Mouse (Mus musculus): ENCODE measurements around the gene C3ar1. TPM values are rescaled to one million over a fixed set of nuclear protein-coding genes. Genes with fewer than 3 reads are reported as not detected.

Gene C3ar1
- polyA plus RNA-seq, 1 experiment from 2014 or later = 3.0 TPM

GRCm38 (mm10) chr6:122825923-122826742 lies 29.8 kb downstream of the C3ar1 start:
- ATAC-seq (ENCODE audit: extremely low read depth, insufficient number of reproducible peaks, low FRiP score, low TSS enrichment) = peak; percentile 75
- peaks cover 61% of the 10 kb centered on the region for H3K4me1 ChIP-seq

GRCm38 (mm10) chr6:122825166-122825565 lies 30.8 kb downstream of the C3ar1 start:
- H3K9ac ChIP-seq = peak overlapping the region; percentile 83; the same call in 1 of the 2 replicates

More at GRCm38 (mm10) chr6:122825923-122826742, 29.8 kb downstream of the C3ar1 start:
- peak overlapping the region; percentile 83 for H3K9ac ChIP-seq
- peak overlapping the region; percentile 93 for H3K27ac ChIP-seq (replicated peaks)
- H3K4me2 ChIP-seq = peak overlapping the region; percentile 87
- H3K9me3 ChIP-seq = no peaks in the 10 kb centered on the region
- H3K36me3 ChIP-seq = peaks cover 36% of the 10 kb centered on the region
- H3K27me3 ChIP-seq (replicated peaks) = no peaks in the 10 kb centered on the region
- peak overlapping the region; percentile 56 for H3K4me3 ChIP-seq
- WGBS = 1% methylated on average over 24 of the region's 29 CpGs

GRCm38 (mm10) chr6:122824086-122824485 lies 31.9 kb downstream of the C3ar1 start:
- no peak overlapping the region for H3K4me3 ChIP-seq
- H3K36me3 ChIP-seq = peaks cover 17% of the 10 kb centered on the region
- 53% methylated on average over 10 of the region's 10 CpGs for WGBS
- H3K4me1 ChIP-seq = peaks cover 69% of the 10 kb centered on the region
- H3K27ac ChIP-seq (replicated peaks) = peak overlapping the region; percentile 93
- H3K27me3 ChIP-seq (replicated peaks) = no peaks in the 10 kb centered on the region
- H3K4me2 ChIP-seq = peak overlapping the region; percentile 87
- H3K9me3 ChIP-seq = no peaks in the 10 kb centered on the region
- H3K9ac ChIP-seq = peak overlapping the region; percentile 47; the same call in 1 of the 2 replicates
- ATAC-seq (ENCODE audit: extremely low read depth, insufficient number of reproducible peaks, low FRiP score, low TSS enrichment) = no peak

More at GRCm38 (mm10) chr6:122825166-122825565, 30.8 kb downstream of the C3ar1 start:
- peaks cover 69% of the 10 kb centered on the region for H3K4me1 ChIP-seq
- no peaks in the 10 kb centered on the region for H3K27me3 ChIP-seq (replicated peaks)
- H3K4me3 ChIP-seq = peak overlapping the region; percentile 56; the same call in 1 of the 2 replicates
- no peaks in the 10 kb centered on the region for H3K9me3 ChIP-seq
- H3K27ac ChIP-seq (replicated peaks) = peak overlapping the region; percentile 93
- 79% methylated on average over 9 of the region's 9 CpGs for WGBS
- H3K36me3 ChIP-seq = peaks cover 28% of the 10 kb centered on the region
- ATAC-seq (ENCODE audit: extremely low read depth, insufficient number of reproducible peaks, low FRiP score, low TSS enrichment) = no peak
- peak overlapping the region; percentile 87 for H3K4me2 ChIP-seq

- H3K4me2 ChIP-seq = peak overlapping the region; percentile 84
- H3K27ac ChIP-seq (replicated peaks) = no peak overlapping the region
- 0 out of 2 replicates have a peak overlapping the region, but pooled peaks have one; percentile 98 for H3K9ac ChIP-seq
- 66% methylated on average over 9 of the region's 9 CpGs for WGBS
- H3K27me3 ChIP-seq (replicated peaks) = no peaks in the 10 kb centered on the region
- H3K36me3 ChIP-seq = peaks cover 5% of the 10 kb centered on the region; the same call in 1 of the 2 replicates
- no peak for ATAC-seq (ENCODE audit: extremely low read depth, insufficient number of reproducible peaks, low FRiP score, low TSS enrichment)
- peaks cover 58% of the 10 kb centered on the region for H3K4me1 ChIP-seq
- no peaks in the 10 kb centered on the region for H3K9me3 ChIP-seq
- peak overlapping the region; percentile 96 for H3K4me3 ChIP-seq
Observed at GRCm38 (mm10) chr6:122821822-122822221, 34.1 kb downstream of the C3ar1 start.

GRCm38 (mm10) chr6:122820799-122821650 lies 34.9 kb downstream of the C3ar1 start:
- H3K4me1 ChIP-seq = peaks cover 50% of the 10 kb centered on the region

GRCm38 (mm10) chr6:122820071-122820798 lies 35.7 kb downstream of the C3ar1 start:
- Histone ChIP-seq H3K36me3 (peaks cover 5% of the 10 kb centered on the region; the same call in 1 of the 2 replicates), H3K9ac (peak overlapping the region; percentile 98), H3K9me3 (no peaks in the 10 kb centered on the region), H3K4me1 (peaks cover 42% of the 10 kb centered on the region), H3K27ac (replicated peaks) (peak overlapping the region; percentile 73), H3K4me2 (peak overlapping the region; percentile 84), H3K27me3 (replicated peaks) (no peaks in the 10 kb centered on the region), H3K4me3 (peak overlapping the region; percentile 96)
- ATAC-seq (ENCODE audit: extremely low read depth, insufficient number of reproducible peaks, low FRiP score, low TSS enrichment) = peak; percentile 48
- WGBS = 1% methylated on average over 38 of the region's 38 CpGs

More at GRCm38 (mm10) chr6:122820799-122821650, 34.9 kb downstream of the C3ar1 start:
- peaks cover 5% of the 10 kb centered on the region; the same call in 1 of the 2 replicates for H3K36me3 ChIP-seq
- H3K27ac ChIP-seq (replicated peaks) = no peak overlapping the region
- ATAC-seq (ENCODE audit: extremely low read depth, insufficient number of reproducible peaks, low FRiP score, low TSS enrichment) = no peak
- H3K9ac ChIP-seq = peak overlapping the region; percentile 98
- WGBS = 29% methylated on average over 15 of the region's 15 CpGs
- peak overlapping the region; percentile 84 for H3K4me2 ChIP-seq
- H3K27me3 ChIP-seq (replicated peaks) = no peaks in the 10 kb centered on the region
- H3K9me3 ChIP-seq = no peaks in the 10 kb centered on the region
- peak overlapping the region; percentile 96 for H3K4me3 ChIP-seq

GRCm38 (mm10) chr6:122819306-122820070 lies 36.5 kb downstream of the C3ar1 start, which contains the start of gene Foxj2:
Gene Foxj2 (plus strand): TSS chr6:122819914.
- Histone ChIP-seq H3K9me3 (no peaks in the 10 kb centered on the region), H3K4me1 (peaks cover 35% of the 10 kb centered on the region), H3K9ac (peak within 1 kb of the TSS; percentile 98), H3K4me3 (peak within 1 kb of the TSS; percentile 96), H3K36me3 (peaks cover 5% of the 10 kb centered on the region; the same call in 1 of the 2 replicates), H3K27me3 (replicated peaks) (no peaks in the 10 kb centered on the region), H3K27ac (replicated peaks) (peak within 1 kb of the TSS; percentile 73), H3K4me2 (peak within 1 kb of the TSS; percentile 84)
- WGBS = 2% methylated on average over 47 of the region's 61 CpGs
- ATAC-seq (ENCODE audit: extremely low read depth, insufficient number of reproducible peaks, low FRiP score, low TSS enrichment) = peak; percentile 84

- 88% methylated on average over 4 of the region's 4 CpGs for WGBS
- H3K4me2 ChIP-seq = no peak overlapping the region
- H3K4me3 ChIP-seq = no peak overlapping the region
- H3K36me3 ChIP-seq = no peaks in the 10 kb centered on the region
- no peak for ATAC-seq (ENCODE audit: extremely low read depth, insufficient number of reproducible peaks, low FRiP score, low TSS enrichment)
- H3K9me3 ChIP-seq = no peaks in the 10 kb centered on the region
- H3K4me1 ChIP-seq = peaks cover 9% of the 10 kb centered on the region
- H3K27me3 ChIP-seq (replicated peaks) = no peaks in the 10 kb centered on the region
- H3K27ac ChIP-seq (replicated peaks) = no peak overlapping the region
- no peak overlapping the region; the same call in 1 of the 2 replicates for H3K9ac ChIP-seq
Observed at GRCm38 (mm10) chr6:122813640-122814039, 42.3 kb downstream of the C3ar1 start.

GRCm38 (mm10) chr6:122812716-122813115 lies 43.2 kb downstream of the C3ar1 start:
- ATAC-seq (ENCODE audit: extremely low read depth, insufficient number of reproducible peaks, low FRiP score, low TSS enrichment) = no peak
- 86% methylated on average over 4 of the region's 4 CpGs for WGBS

More at GRCm38 (mm10) chr6:122812716-122813115, 43.2 kb downstream of the C3ar1 start:
- Histone ChIP-seq H3K9me3 (no peaks in the 10 kb centered on the region), H3K27ac (replicated peaks) (no peak overlapping the region), H3K27me3 (replicated peaks) (no peaks in the 10 kb centered on the region), H3K4me1 (peaks cover 9% of the 10 kb centered on the region), H3K4me3 (no peak overlapping the region), H3K36me3 (no peaks in the 10 kb centered on the region), H3K9ac (no peak overlapping the region), H3K4me2 (no peak overlapping the region)
